ENCODE assay signal across 8 mouse cellular contexts in genomic region chr8:72261019-72261418, GRCm38 (mm10). TPM values are rescaled to one million over a fixed set of nuclear protein-coding genes. Genes with fewer than 3 reads are reported as not detected.
DNase-seq lines count a peak whose midpoint lies in the region; ATAC-seq lines count a peak whose summit lies in the region.

No protein-coding gene starts in this region.

- ATAC-seq in embryonic facial prominence, embryonic 13.5 days (ENCODE audit: insufficient number of reproducible peaks, insufficient read depth, low FRiP score, low TSS enrichment, low read depth): no peak
- peak; percentile 66; the same call in 1 of the 2 replicates for ATAC-seq in midbrain, embryonic 11.5 days (ENCODE audit: low FRiP score)

- no peaks in the 10 kb centered on the region for H3K27me3 ChIP-seq in embryonic facial prominence, embryonic 13.5 days
- H3K27me3 ChIP-seq in midbrain, embryonic 11.5 days (ENCODE audit: control insufficient read depth, insufficient read depth, low read length): no peaks in the 10 kb centered on the region

- peak; percentile 38 to 41 for DNase-seq in layer of hippocampus, postnatal 10 days (ENCODE audit: low spot score in 2 of 2)
- DNase-seq in layer of hippocampus, adult 9-11 months: no peak
- peak; percentile 46 to 64 for DNase-seq in adrenal gland, adult 18-20 months (ENCODE audit: low spot score in 2 of 2)
- DNase-seq in heart, postnatal 25 days (ENCODE audit: low spot score): peak; percentile 45
- DNase-seq in kidney, postnatal 25 days: peak; percentile 50 to 63
- peak; percentile 86 for DNase-seq in midbrain, embryonic 11.5 days (ENCODE audit: low spot score, missing footprints)
- DNase-seq in spleen, postnatal 4 days (ENCODE audit: low spot score in 2 of 2): peak; percentile 74 to 87

- no peak overlapping the region for H3K27ac ChIP-seq in embryonic facial prominence, embryonic 13.5 days
- H3K27ac ChIP-seq in midbrain, embryonic 11.5 days (ENCODE audit: low read depth, low read length): no peak overlapping the region

- H3K9me3 ChIP-seq in embryonic facial prominence, embryonic 13.5 days: no peaks in the 10 kb centered on the region
- H3K9me3 ChIP-seq in midbrain, embryonic 11.5 days (ENCODE audit: control insufficient read depth, low read length): no peaks in the 10 kb centered on the region

- no peak overlapping the region for H3K4me3 ChIP-seq in embryonic facial prominence, embryonic 13.5 days
- no peak overlapping the region for H3K4me3 ChIP-seq in midbrain, embryonic 11.5 days (ENCODE audit: low read depth, low read length)

- peak overlapping the region; percentile 46; the same call in 1 of the 2 replicates for H3K9ac ChIP-seq in embryonic facial prominence, embryonic 13.5 days
- H3K9ac ChIP-seq in midbrain, embryonic 11.5 days (ENCODE audit: low read length): no peak overlapping the region

- no peak overlapping the region for H3K4me2 ChIP-seq in embryonic facial prominence, embryonic 13.5 days
- H3K4me2 ChIP-seq in midbrain, embryonic 11.5 days: no peak overlapping the region

- H3K4me1 ChIP-seq in embryonic facial prominence, embryonic 13.5 days: peaks cover 7% of the 10 kb centered on the region
- H3K4me1 ChIP-seq in midbrain, embryonic 11.5 days (ENCODE audit: control insufficient read depth, insufficient read depth, low read length): no peaks in the 10 kb centered on the region

- 24% methylated on average over 2 of the region's 2 CpGs for WGBS in embryonic facial prominence, embryonic 13.5 days
- 28% methylated on average over 2 of the region's 2 CpGs for WGBS in midbrain, embryonic 11.5 days

- peaks cover 7% of the 10 kb centered on the region for H3K36me3 ChIP-seq in embryonic facial prominence, embryonic 13.5 days
- H3K36me3 ChIP-seq in midbrain, embryonic 11.5 days (ENCODE audit: control insufficient read depth, insufficient read depth, low read length): peaks cover 2% of the 10 kb centered on the region; the same call in 1 of the 2 replicates

- intact Hi-C loops in heart, postnatal 25 days (cut with DNase I): no loop called here

RNA-seq across cellular contexts. Expression of gene Ap1m1, which starts 21.2 kb away (rescaled TPM):
- 100 to 1,000 TPM; 108 to 109 TPM for total RNA-seq in layer of hippocampus, postnatal 10 days (2021)
- 10 to 100 TPM; 52.6 to 55.4 TPM for total RNA-seq in adrenal gland, adult 18-20 months (2021)
- polyA plus RNA-seq in embryonic facial prominence, embryonic 13.5 days (2015; fragmentation: Nextera tagmentation; extraction: Ambion mirVana): 125 and 126 TPM in 2 replicates
- total RNA-seq in heart, postnatal 25 days (2021): 10 to 100 TPM; 44.0 to 46.1 TPM
- polyA plus RNA-seq in midbrain, embryonic 11.5 days (2014; fragmentation: Nextera tagmentation; extraction: Ambion mirVana): 170 and 173 TPM in 2 replicates

RNA-seq across cellular contexts. Expression of gene Fam32a, which starts 41.5 kb away (rescaled TPM):
- 10 to 100 TPM; 62.5 to 65.8 TPM for total RNA-seq in layer of hippocampus, postnatal 10 days (2021)
- total RNA-seq in adrenal gland, adult 18-20 months (2021): 10 to 100 TPM; 48.6 to 71.9 TPM
- polyA plus RNA-seq in embryonic facial prominence, embryonic 13.5 days (2015; fragmentation: Nextera tagmentation; extraction: Ambion mirVana): 75.3 and 78.1 TPM in 2 replicates
- 10 to 100 TPM; 20.4 to 20.7 TPM for total RNA-seq in heart, postnatal 25 days (2021)
- polyA plus RNA-seq in midbrain, embryonic 11.5 days (2014; fragmentation: Nextera tagmentation; extraction: Ambion mirVana): 73.1 and 77.8 TPM in 2 replicates

RNA-seq across cellular contexts. Expression of gene Gm10282, which starts 44.0 kb away (rescaled TPM):
- 10 to 100 TPM; 10.9 to 15.9 TPM for total RNA-seq in layer of hippocampus, postnatal 10 days (2021)
- 10 to 100 TPM in 1 of 2 experiments, 1 to 10 TPM in 1; 4.1 to 11.3 TPM for total RNA-seq in adrenal gland, adult 18-20 months (2021)
- 26.9 and 55.7 TPM in 2 replicates for polyA plus RNA-seq in embryonic facial prominence, embryonic 13.5 days (2015; fragmentation: Nextera tagmentation; extraction: Ambion mirVana)
- total RNA-seq in heart, postnatal 25 days (2021): 10 to 100 TPM in 1 of 2 experiments, 1 to 10 TPM in 1; 7.6 to 10.1 TPM
- polyA plus RNA-seq in midbrain, embryonic 11.5 days (2014; fragmentation: Nextera tagmentation; extraction: Ambion mirVana): 39.3 and 42.3 TPM in 2 replicates

RNA-seq across cellular contexts. Expression of gene Gm11034, which starts 47.6 kb away (rescaled TPM):
- total RNA-seq in layer of hippocampus, postnatal 10 days (2021): not detected
- not detected for total RNA-seq in adrenal gland, adult 18-20 months (2021)
- not detected in 2 replicates for polyA plus RNA-seq in embryonic facial prominence, embryonic 13.5 days (2015; fragmentation: Nextera tagmentation; extraction: Ambion mirVana)
- not detected for total RNA-seq in heart, postnatal 25 days (2021)
- not detected in 2 replicates for polyA plus RNA-seq in midbrain, embryonic 11.5 days (2014; fragmentation: Nextera tagmentation; extraction: Ambion mirVana)

RNA-seq across cellular contexts. Expression of gene Cib3, which starts 48.4 kb away (rescaled TPM):
- total RNA-seq in layer of hippocampus, postnatal 10 days (2021): not detected
- total RNA-seq in adrenal gland, adult 18-20 months (2021): not detected
- not detected in 2 replicates for polyA plus RNA-seq in embryonic facial prominence, embryonic 13.5 days (2015; fragmentation: Nextera tagmentation; extraction: Ambion mirVana)
- under 1 TPM in 1 of 2 experiments, not detected in 1; 0.49 TPM for total RNA-seq in heart, postnatal 25 days (2021)
- polyA plus RNA-seq in midbrain, embryonic 11.5 days (2014; fragmentation: Nextera tagmentation; extraction: Ambion mirVana): not detected in 2 replicates
